Mouse (Mus musculus) left cerebral cortex, postnatal 14 days (tissue): ENCODE measurements around the gene Kdm1a. TPM values are rescaled to one million over a fixed set of nuclear protein-coding genes. Genes with fewer than 3 reads are reported as not detected.
A peak's percentile ranks its signal among the peaks of the same experiment; 100 is the strongest.

ENCODE experiments used
- DNase-seq, 2 experiments: peaks; one replicate each; pipeline ENCODE4 v3.0.0; 2021 to 2022; ENCODE audit warnings: low spot score in 2 of 2, mixed read lengths in 1 of 2
- intact Hi-C: fragments of 180-260 bp; cut with DNase I; formaldehyde crosslinking; loops from one replicate; pipeline ENCODE4 v1.15.1; 2025
- microRNA-seq, 2 experiments: library from miRNA; unstranded; fragments of <30 nt; microRNA quantifications; one replicate each; pipeline ENCODE4 v1.2.0; 2022
- total RNA-seq, 2 experiments: library from RNA; stranded (reverse); gene quantifications; 2 replicates each; pipeline ENCODE4 v1.2.3; 2021

The Kdm1a gene
- total RNA-seq, 2 experiments from 2014 or later: 104 to 105 TPM

DNA sequence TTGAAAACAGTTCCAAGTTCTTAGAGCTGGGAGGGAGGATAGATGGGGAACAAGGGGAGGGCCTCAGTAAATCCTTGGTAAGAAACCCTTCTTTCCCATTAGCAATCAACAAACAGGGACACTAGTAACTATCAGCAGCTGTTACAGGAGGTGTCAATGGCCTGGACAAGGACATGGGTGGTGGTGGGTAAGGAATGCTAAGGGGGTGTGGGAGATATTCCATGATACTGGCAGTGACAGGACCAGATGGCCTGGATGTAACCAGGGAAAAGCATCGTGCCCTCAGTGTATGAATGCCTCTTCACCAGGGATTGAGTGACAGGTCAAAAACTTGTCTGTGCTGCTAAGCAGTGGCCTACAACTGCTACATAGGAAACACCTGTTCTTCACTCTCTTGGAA lies 49.4 kb downstream of the Kdm1a start:
- DNase-seq: no peak
- intact Hi-C loops: no loop called here

DNA sequence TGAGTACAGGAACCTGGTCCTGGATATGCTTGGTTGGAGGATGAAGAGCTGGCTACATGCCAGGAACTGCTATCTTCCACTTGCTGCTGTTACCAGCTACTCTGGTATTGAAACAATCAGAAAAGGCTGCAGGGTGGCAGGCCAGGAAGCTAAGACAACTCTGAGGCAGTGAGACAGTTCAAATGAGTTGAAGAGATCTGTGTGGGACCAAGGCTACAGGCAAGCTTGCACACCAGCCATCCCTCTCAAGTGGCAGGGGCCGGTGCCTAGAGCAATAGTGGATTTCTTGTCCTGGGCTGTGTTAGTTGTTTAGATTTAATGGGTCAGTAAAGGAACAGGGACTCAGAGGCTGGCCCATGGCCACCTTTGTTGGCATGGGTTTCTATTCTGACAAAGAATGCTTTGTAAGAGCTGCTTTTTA lies 54.1 kb downstream of the Kdm1a start:
- intact Hi-C loops: no loop called here
- DNase-seq: peak in 1 of 2 experiments; percentile 30

DNA sequence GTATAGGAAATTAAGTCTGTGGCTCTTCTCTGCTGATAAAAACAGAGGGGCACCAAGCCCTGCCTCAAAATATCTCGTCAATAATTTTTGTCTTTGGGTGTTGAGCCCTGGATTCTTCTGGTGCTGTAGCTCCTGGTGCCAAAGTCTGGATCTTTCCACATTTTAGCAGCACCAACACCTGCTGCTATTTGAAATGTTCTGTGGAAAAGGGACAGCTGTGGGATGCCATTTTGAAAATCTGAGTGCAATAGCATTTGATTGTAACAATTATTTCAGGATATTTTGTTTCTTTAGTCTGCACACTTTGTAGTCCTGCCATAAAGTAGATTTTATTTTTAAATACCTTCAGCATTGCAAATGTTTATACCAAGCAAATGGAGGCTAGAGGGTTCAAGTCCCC lies 54.8 kb downstream of the Kdm1a start:
- intact Hi-C loops: no loop called here

DNA sequence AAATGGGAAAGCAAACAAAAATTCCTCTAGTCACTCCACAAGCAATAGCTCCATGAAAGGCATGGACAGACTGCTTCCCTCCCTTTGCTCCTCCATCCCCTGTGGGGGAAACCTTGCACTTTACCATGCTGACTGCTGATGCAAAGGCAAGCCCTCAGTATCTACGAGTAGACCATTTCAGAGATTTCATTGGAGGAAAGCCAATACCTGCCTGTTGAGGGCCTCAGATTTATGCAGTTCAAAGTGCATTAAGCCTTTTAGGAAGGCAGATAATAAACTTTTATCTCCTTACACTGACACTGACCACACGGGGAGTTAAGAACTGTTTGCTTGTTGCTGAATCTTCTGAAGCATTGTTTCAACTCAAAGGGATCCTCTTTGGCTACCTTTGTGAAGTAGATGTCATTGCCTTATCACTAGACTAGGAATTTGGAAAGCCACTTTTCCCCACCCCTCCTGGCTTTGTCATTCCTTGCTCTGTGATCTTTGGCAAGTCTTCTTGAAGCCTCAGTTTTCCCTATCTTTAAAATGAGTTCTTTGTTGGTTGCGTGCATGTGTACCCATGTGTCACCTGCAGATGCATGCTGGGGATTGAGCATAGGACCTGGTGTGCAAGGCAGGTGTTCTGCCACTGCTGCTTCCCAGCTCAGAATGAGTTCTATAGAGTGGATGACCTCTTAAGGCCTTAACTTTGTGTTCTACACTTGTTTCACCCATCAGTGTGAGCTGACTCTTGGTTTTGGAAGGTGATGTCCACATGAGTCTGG lies 56.1 kb downstream of the Kdm1a start:
- intact Hi-C loops: no loop called here
- no peak for DNase-seq

More for the DNA sequence above, 54.8 kb downstream of the Kdm1a start:
- no peak for DNase-seq

DNA sequence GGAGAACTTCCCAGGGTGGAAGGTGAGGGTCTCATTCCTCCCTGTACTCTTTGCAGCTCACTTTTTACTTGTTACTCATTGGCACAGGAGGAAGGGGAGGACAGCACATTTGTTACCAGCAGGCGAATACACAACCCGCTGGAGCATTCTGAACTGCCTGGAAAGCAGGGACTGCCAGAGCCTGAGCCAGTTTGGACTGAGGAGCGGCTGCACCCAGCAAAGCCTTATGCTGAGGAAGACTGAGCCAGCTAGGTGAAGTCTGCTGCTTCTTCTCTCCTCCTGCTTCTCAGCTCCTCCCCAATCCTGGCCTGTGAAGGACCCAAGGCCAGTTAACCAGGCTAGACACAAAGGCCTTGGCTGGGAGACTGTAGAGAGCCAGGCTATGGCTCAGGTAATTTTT lies 57.4 kb downstream of the Kdm1a start:
- DNase-seq: no peak

DNA sequence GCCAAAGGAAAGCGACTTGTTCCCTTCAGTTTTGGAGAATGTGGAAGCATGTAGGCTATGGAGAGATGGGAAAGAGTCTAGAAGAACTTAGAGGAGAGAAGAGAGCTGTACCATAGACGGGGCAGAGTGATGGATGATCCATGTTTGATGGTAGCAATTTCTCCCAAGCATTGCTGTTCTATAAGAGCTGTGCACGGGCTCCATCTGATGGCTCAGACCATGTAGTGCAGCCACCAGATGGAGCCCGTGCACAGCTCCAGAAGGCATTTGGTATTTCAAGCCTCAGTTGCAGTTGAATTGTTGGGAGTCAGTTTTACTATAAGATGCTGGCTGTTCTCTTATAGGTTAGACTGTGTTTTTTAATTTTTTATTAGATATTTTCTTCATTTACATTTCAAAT lies 76.1 kb downstream of the Kdm1a start:
- DNase-seq: peak; percentile 60 to 75
- intact Hi-C loops: loop anchor here (1.0 to 5.0 kb wide), 2 partner anchors 72 to 154 kb away; no protein-coding TSS in a partner anchor

More for the DNA sequence above, 57.4 kb downstream of the Kdm1a start:
- intact Hi-C loops: no loop called here

DNA sequence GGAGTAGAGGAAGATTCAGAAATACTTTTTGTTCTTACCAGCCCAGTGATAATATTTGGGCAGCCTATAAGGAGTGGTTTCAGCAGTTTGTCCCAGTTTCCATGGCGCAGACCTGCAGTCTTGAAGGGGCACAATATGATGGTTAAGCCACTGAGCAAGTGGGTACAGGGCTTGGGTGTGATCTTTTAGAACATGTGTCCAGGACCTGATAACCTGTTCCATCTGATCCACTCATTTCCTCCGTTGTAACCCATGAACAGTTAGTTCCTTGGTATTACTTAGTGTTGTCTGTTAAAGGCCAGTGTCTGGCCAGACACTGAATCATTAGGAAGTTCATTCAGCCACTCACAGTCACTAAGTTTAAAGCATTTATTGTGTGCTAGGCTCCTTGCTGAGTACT lies 78.2 kb downstream of the Kdm1a start:
- intact Hi-C loops: no loop called here

DNA sequence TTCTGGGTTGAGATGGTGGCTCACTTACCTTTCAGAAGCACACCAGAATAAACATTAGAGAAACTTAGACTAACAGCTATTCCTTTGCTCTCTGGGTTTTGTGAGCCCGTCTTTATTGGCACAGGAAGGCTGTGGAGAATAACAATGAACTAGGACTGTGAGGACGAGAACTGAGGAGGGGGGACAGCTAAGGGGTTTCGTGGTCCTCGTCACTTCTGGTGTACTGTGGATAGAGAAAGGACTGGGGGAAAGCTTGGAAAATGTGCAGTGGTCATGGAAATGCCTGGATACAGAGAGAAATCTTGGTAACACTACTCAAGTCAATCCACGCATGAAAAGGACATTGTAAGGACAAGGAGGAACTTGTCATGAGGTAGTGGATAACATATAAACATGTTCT lies 80.6 kb downstream of the Kdm1a start:
- intact Hi-C loops: no loop called here
- DNase-seq: no peak

More for the DNA sequence above, 78.2 kb downstream of the Kdm1a start:
- DNase-seq: no peak

DNA sequence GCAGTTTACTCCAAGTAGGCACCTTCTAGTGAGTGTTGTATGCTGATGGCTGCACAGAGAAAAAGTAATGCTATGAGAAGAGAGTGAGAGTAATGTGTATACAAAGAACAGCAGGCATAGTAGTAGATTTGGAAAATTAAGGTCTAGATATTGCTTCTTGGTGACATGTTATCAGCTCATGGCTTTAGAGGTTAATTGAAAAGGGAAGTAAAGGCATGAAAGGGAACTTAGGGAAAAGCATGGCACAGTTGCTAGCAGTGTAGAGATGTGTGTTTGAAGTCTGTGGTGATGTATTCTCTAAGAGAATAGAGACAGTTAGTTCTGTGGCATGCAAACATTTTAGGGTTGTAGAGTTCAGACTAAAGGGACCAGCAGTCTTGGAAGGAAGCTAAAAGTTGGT lies 82.7 kb downstream of the Kdm1a start:
- DNase-seq: no peak
- intact Hi-C loops: no loop called here

DNA sequence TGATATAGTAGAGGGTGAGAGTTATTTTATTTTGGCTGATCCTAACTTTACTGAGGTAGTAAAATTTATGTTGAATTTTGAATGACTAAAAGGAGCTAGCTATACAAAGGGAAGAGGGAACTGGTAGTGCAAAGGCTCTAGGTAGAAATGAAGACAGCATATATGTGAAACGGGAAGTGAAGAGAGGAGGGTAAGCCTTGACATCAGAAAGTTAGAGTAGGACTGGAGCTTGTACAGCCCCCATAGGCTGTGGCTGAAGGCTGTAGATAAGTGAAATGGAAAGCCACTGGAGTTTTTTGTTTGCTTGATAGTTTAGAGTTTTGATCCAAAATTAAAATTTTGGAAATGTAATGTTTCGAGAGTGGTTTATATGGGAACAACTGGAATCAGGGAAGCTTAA lies 83.9 kb downstream of the Kdm1a start:
- DNase-seq: no peak
- intact Hi-C loops: no loop called here

DNA sequence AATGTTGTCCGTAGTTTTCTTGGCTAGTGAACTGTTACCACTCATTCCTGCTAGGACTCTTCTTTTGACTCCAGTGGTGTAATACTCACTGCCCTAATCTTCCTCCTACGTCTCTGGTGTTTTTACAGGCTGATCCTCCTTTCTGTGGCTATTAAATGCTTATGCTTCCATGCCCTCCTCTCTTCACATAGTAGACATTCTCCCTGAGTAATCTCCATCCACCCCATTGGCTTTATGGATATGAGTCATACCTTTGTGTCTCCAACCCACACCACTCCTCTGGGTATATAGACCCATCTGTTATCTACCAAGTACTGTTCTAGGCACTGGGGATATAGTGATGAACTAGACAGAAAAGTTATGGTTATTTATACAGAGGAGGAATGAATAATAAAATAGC lies 84.4 kb downstream of the Kdm1a start:
- no peak for DNase-seq
- intact Hi-C loops: no loop called here

DNA sequence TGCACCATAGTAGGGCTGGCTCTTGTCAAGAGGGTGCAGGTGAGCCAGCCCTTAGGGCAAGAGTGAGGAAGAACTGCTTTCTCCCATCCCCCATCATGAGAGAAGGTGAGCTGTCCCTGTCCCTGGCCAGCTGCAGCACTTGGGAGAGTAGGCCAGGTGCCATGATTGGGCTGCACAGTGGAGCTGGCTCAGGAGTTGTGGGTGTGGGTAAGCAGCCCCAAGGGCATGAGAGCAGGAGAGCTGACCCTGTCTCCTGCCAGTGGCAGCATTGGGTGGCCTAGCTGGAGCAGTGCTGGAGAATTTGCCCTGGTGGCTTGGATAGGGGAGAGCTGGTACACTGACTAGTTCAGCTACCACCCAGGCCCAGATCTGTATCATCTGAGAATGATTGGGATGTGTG lies 89.6 kb downstream of the Kdm1a start:
- intact Hi-C loops: no loop called here
- no peak for DNase-seq

DNA sequence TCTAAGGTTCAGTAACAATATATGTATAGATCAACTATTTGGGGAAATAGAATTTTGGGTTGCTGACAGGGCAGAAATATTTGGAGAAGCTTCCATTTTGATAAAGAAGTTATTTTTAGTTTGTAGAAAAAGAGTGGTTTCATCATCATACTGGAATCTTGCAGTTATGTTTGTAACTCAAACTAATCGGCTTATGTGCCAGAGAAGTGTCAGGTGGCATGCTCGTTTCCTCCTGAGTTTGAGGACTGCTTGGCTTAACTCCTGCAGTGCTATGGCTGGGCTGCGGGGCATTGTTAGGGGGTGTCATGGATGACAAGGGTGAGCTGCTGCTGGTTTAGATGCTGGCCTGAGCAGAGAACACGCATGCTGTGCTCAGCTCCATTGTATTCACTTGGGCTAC lies 90.8 kb downstream of the Kdm1a start:
- intact Hi-C loops: no loop called here
- no peak for DNase-seq

DNA sequence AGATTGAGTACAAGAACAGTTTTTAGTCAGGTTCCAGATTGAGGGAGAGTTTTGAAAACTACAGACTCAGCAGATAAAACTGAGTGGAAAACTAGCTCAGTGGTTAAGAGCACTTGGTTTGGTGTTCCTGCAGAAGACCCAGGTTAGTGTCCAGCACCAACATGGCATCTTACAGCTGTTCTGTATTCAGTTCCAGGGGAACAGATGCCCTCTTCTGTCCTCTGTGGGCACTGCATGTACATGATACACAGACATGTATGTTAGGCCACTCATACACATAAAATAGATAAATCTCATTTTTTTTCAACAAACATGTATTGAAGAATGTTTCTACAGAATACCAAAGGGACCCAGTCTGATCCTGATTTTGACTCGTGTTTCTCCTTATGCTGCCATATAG lies 92.7 kb downstream of the Kdm1a start:
- intact Hi-C loops: no loop called here
- no peak for DNase-seq

DNA sequence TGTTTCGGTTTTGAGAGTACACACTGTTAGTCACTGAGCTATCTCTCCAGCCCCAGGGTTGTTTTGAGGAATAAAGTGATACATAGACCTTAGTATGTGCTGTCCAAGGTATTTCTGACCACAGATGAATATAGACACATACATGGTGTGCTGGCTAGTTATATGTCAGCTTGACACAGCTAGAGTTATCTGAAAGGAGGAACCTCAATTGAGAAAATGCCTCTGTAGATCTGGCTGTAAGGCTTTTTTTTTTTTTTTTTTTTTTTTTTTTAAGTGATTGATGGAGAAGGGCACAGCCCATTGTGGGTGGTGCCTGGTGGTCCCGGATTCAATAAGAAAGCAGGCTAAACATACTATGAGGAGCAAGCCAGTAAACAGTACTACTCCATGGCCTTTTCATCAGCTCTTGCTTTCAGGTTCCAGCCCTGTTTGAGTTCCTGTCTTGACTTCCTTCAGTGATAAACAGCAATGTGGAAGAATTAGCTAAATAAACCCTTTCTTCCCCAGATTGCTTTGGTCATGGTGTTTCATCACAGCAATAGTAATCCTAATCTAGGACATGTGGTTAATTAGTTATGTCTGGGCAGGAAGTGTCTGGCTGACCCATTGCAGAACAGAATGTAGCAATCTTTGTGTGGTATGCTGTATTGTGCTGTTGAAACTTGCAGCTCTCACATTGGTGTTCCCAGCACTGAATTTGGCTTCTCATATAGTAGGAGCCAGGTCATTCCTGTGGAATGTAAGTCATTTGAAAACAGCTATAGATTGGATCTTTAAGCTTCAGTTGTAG lies 96.9 kb downstream of the Kdm1a start:
- intact Hi-C loops: no loop called here
- no peak for DNase-seq

Small RNA genes lying within 50 kb of the gene (microRNA-seq; reads per million reads assigned to microRNA genes)
- 0 reads per million in 2 experiments for gene Gm22180

Other genes with a start within 250 kb of the Kdm1a start
- gene Htr1d, start 179.2 kb downstream of the Kdm1a start, total RNA-seq: 1 to 10 TPM; 1.8 to 3.1 TPM
- under 1 TPM; 0.20 to 0.32 TPM for gene 6030445D17Rik, start 140.5 kb downstream of the Kdm1a start, total RNA-seq
- gene Luzp1, start 133.0 kb downstream of the Kdm1a start, total RNA-seq: 10 to 100 TPM; 54.7 to 67.9 TPM
- gene Tex46, start 7.7 kb upstream of the Kdm1a start, total RNA-seq: not detected
- under 1 TPM; 0.22 to 0.25 TPM for gene Lactbl1, start 19.9 kb upstream of the Kdm1a start, total RNA-seq
- gene Ephb2, start 233.3 kb upstream of the Kdm1a start, total RNA-seq: 10 to 100 TPM; 31.6 to 32.7 TPM